In genomic region chr9:66513661-66514255, GRCm38 (mm10) we compare ENCODE assay signal across 8 mouse cellular contexts. TPM values are rescaled to one million over a fixed set of nuclear protein-coding genes. Genes with fewer than 3 reads are reported as not detected.
DNase-seq lines count a peak whose midpoint lies in the region; ATAC-seq and TF ChIP-seq lines count a peak whose summit lies in the region.
"Had no signal": no experiment of that assay in that cellular context is flagged by ENCODE, and none has a peak within 500 bp of the region (broad histone marks: within the 10 kb centered on the region; RNA-seq: fewer than 3 reads in every experiment).

No protein-coding gene starts in this region.

- no peaks in the 10 kb centered on the region for H3K27me3 ChIP-seq in ES-Bruce4 (ENCODE audit: control insufficient read depth, insufficient read depth, low read length, poor library complexity, severe bottlenecking)
- no peaks in the 10 kb centered on the region for H3K27me3 ChIP-seq in embryonic facial prominence, embryonic 15.5 days
- no peaks in the 10 kb centered on the region for H3K27me3 ChIP-seq in limb, embryonic 13.5 days
- H3K27me3 ChIP-seq: liver, embryonic 15.5 days had no signal

- H3K4me1 ChIP-seq in ES-Bruce4 (ENCODE audit: control insufficient read depth, insufficient read depth, low read length), result peaks cover 2% of the 10 kb centered on the region
- H3K4me1 ChIP-seq in embryonic facial prominence, embryonic 15.5 days, result peaks cover 29% of the 10 kb centered on the region
- peaks cover 31% of the 10 kb centered on the region for H3K4me1 ChIP-seq in limb, embryonic 13.5 days

- no peak for TF ChIP-seq EP300 in ES-Bruce4 (IDR thresholded peaks at IDR 0.05; ENCODE audit: insufficient read depth, low read depth, low read length)

- no peak overlapping the region for H3K9ac ChIP-seq in ES-Bruce4 (ENCODE audit: low read depth, poor library complexity, severe bottlenecking)
- H3K9ac ChIP-seq in embryonic facial prominence, embryonic 15.5 days, result no peak overlapping the region
- peak overlapping the region; percentile 25 for H3K9ac ChIP-seq in limb, embryonic 13.5 days
- H3K9ac ChIP-seq: liver, embryonic 15.5 days had no signal

- peak overlapping the region; percentile 47 for H3K27ac ChIP-seq in ES-Bruce4 (ENCODE audit: insufficient read depth, low read length)
- H3K27ac ChIP-seq in embryonic facial prominence, embryonic 15.5 days (replicated peaks), result peak overlapping the region; percentile 98
- H3K27ac ChIP-seq in limb, embryonic 13.5 days, result peak overlapping the region; percentile 69

- H3K4me3 ChIP-seq in ES-Bruce4 (ENCODE audit: low read depth, low read length), result no peak overlapping the region
- no peak overlapping the region for H3K4me3 ChIP-seq in embryonic facial prominence, embryonic 15.5 days (replicated peaks)
- 0 out of 2 replicates have a peak overlapping the region, but pooled peaks have one; percentile 2 for H3K4me3 ChIP-seq in limb, embryonic 13.5 days
- H3K4me3 ChIP-seq: liver, embryonic 15.5 days had no signal

- no peak for TF ChIP-seq CTCF in ES-Bruce4 (IDR thresholded peaks at IDR 0.05; ENCODE audit: low read depth, low read length)

- ATAC-seq in embryonic facial prominence, embryonic 15.5 days (ENCODE audit: insufficient number of reproducible peaks, low FRiP score, low TSS enrichment, low read depth), result no peak
- no peak for ATAC-seq in limb, embryonic 13.5 days (ENCODE audit: low FRiP score, low read depth)
- no peak for ATAC-seq in granulocyte monocyte progenitor cell, adult 5-6 weeks (replicated peaks; ENCODE audit: poor library complexity, severe bottlenecking)

- WGBS in embryonic facial prominence, embryonic 15.5 days, result 85% methylated on average over 4 of the region's 4 CpGs
- 81% methylated on average over 4 of the region's 4 CpGs for WGBS in limb, embryonic 13.5 days

- no peak overlapping the region for H3K4me2 ChIP-seq in embryonic facial prominence, embryonic 15.5 days (replicated peaks)
- peak overlapping the region; percentile 98; the same call in 1 of the 2 replicates for H3K4me2 ChIP-seq in limb, embryonic 13.5 days (replicated peaks)

- peak; percentile 15 for DNase-seq in layer of hippocampus, adult 11-12 months (ENCODE audit: low spot score)
- DNase-seq in layer of hippocampus, postnatal 36 days, result no peak
- no peak for DNase-seq in layer of hippocampus, adult 9-11 months

- TF ChIP-seq POLR2A in ES-Bruce4 (IDR thresholded peaks at IDR 0.05; ENCODE audit: insufficient read depth, low read length), result no peak

- H3K36me3 ChIP-seq in ES-Bruce4 (ENCODE audit: control insufficient read depth, insufficient read depth, low read length, poor library complexity, severe bottlenecking), result 0 out of 2 replicates have a peak, but pooled peaks cover 2% of the 10 kb centered on the region
- H3K36me3 ChIP-seq in embryonic facial prominence, embryonic 15.5 days, result peaks cover 37% of the 10 kb centered on the region
- H3K36me3 ChIP-seq in limb, embryonic 13.5 days, result peaks cover 68% of the 10 kb centered on the region

- H3K9me3 ChIP-seq in ES-Bruce4 (replicated peaks; ENCODE audit: control insufficient read depth, insufficient read depth, low read length, poor library complexity, severe bottlenecking), result no peaks in the 10 kb centered on the region
- no peaks in the 10 kb centered on the region for H3K9me3 ChIP-seq in embryonic facial prominence, embryonic 15.5 days (replicated peaks)
- no peaks in the 10 kb centered on the region for H3K9me3 ChIP-seq in limb, embryonic 13.5 days
- H3K9me3 ChIP-seq: liver, embryonic 15.5 days had no signal

RNA-seq across cellular contexts. Expression of gene Fbxl22, which starts 0.6 kb away (rescaled TPM):
- under 1 TPM; 0.28 to 0.35 TPM for total RNA-seq in layer of hippocampus, postnatal 36 days (2021)
- not detected in 2 replicates for polyA plus RNA-seq in ES-Bruce4 (2011; ENCODE audit: insufficient read depth, insufficient read length, low read depth, missing spikeins)
- polyA plus RNA-seq in embryonic facial prominence, embryonic 15.5 days (2015; fragmentation: Nextera tagmentation; extraction: Ambion mirVana), result 5.6 and 8.6 TPM in 2 replicates
- 5.3 and 5.9 TPM in 2 replicates for polyA plus RNA-seq in limb, embryonic 13.5 days (2015; fragmentation: Nextera tagmentation; extraction: Ambion mirVana)
- 0.60 TPM in 1 of 2 replicates, not detected in the other for total RNA-seq in granulocyte monocyte progenitor cell, adult 5-6 weeks (2014; fragmentation: Nextera tagmentation)
- 0.62 and 1.0 TPM in 2 replicates for total RNA-seq in granulocyte monocyte progenitor cell, adult 5-6 weeks (2017)

Comparison
In these comparisons a context has a peak if more than half of its experiments do, and no peak if none do; other contexts are left out.
1. H3K27ac ChIP-seq: peak in every context shown above with its lines; median percentile 98 in embryonic facial prominence, embryonic 15.5 days; 69 in limb, embryonic 13.5 days; 47 in ES-Bruce4.